Mouse (Mus musculus) thymus, postnatal 10 days (tissue): ENCODE results near the gene Slc16a14.
A peak's percentile ranks its signal among the peaks of the same experiment; 100 is the strongest.

Experiments
- DNase-seq, 2 experiments: peaks; one replicate each; pipeline ENCODE4 v3.0.0; 2021; ENCODE audit warnings: low spot score in 2 of 2

Gene Slc16a14

DNA sequence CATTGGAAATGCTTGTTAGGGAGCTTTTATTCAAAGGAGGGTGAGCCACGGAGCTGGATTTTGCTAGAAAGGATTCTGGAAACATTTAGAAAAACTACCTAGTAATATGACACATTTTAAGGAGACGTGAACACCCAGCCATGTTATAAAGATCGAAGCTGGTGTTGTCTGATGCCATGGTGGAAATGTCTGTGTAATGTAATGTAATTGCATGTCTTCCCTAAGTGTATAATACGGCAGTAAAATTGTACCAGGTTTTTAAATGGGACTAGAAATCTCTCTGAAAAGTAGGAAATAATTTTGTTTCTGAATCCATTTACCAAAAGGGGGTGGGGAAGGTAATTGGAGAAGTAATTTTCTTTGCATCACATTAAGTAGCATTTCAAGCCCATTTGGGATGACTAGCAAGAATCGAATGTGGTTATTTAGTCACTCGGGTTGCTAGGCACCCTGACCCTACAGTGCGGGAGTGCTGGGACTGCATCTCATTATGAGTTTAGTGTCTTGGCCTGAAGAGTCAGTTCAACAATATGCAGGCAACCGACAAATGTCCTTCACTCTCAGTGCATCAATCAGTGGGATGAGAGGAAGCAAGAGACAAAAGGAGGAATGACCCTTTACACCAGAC, 24.6 kb downstream of the Slc16a14 start:
- DNase-seq, result no peak

DNA sequence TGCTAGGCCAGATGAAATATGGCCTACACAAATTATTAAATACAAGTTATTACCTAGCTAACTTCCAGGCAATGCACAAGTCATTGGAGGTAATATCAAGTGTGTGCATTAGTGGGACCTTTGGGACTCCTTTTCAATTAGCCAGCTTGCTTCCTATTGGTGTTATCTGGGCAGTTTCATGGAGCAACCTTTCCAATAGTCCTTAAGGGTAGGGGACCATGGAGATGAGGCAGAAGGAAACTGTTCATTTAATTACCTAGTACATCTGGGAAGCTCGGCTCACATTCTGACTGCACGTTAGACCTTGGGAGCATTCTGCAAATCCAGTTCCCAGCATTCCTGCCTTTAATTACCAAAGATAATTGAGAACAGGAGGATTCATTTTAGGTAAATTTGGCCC, 30.5 kb downstream of the Slc16a14 start:
- no peak for DNase-seq

DNA sequence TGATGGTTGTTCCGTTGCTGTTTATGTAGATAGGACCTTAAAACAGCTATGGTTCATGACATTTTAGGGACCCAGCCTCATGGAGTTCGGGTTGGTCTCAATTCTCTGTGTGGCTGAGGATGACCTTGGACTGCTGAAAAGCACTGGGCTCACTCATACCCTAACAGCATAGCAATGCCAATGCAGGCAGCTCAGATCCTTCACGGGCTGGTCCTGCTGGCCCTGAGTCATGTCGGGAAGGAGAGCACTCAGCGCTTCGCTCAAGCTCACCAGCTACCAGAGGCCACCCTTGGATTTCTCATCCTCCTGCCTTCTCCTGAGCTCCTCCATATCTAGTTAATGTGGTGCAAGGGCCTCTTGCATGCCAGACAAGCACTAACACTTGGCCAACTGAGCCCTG, 35.8 kb downstream of the Slc16a14 start:
- DNase-seq, result no peak

DNA sequence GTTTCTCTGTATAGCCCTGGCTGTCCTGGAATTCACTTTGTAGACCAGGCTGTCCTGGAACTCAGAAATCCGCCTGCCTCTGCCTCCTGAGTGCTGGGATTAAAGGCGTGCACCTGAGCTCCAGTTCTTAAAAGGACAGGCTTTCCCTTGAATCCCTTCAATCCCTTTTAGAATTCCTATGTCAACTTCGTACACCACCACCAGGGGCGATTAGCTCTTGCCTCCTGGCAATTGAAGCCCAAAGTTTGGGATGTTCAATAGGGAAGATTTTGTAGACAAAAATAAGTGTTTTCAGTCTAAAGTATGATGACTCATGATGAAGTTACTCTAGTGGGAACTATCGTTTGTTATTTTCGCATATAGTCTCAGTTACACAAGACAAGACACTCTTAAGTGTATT, 37.6 kb downstream of the Slc16a14 start:
- no peak for DNase-seq

DNA sequence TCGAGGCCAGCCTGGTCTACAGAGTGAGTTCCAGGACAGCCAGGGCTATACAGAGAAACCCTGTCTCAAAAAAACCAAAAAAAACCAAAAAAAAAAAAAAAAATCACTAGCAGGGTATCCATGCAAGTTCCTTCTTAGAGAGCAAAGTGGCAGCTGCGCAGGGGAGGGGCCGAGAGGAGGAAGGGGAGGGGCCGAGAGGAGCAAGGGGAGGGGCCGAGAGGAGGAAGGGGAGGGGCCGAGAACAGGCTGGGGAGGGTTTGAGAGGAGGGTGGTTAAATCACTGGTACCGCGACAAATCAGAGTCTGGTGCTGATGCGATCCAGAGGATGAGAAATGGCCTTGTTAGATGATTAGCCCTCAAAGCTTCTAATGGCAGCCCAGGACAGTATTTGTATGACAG, 43.2 kb downstream of the Slc16a14 start:
- DNase-seq, result no peak

DNA sequence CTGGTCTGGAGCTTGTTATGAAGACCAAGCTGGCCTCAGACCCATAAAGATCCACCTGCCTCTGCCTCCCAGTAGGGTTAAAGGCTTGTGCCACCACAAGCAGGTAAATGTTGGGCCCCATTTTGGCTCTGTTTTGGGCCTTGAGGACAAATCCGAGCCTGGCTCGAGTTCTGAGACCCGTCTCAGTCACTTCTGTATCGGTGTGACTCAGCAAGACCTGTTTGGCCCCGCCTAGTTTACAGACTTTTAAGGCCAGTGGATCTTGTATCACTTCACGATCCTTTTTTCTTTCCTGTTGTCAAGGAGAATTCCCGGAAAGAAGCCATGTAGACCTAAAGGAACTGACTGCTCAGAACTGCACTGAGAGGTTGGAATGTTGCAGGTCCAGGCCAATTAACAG, 44.4 kb downstream of the Slc16a14 start:
- DNase-seq, result no peak

DNA sequence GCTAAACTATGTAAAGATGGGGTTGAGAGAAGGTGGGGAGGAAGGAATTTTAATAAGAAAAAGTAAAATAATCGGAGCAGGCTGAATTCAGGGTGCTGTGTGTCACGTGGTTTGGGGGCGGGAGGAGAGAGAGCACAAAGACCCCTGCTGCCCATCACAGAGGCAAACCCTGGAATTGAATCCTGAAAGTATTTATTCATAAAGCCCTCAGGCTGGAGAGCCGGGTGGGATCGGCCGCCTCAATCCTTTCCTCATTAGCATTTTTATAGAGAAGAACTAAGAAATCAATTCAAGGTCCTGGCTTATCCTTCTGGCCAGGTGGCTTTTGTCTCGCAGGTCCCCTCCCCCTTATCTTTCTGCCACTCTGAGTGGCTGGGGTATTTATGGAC, 44.9 kb downstream of the Slc16a14 start:
- no peak for DNase-seq

DNA sequence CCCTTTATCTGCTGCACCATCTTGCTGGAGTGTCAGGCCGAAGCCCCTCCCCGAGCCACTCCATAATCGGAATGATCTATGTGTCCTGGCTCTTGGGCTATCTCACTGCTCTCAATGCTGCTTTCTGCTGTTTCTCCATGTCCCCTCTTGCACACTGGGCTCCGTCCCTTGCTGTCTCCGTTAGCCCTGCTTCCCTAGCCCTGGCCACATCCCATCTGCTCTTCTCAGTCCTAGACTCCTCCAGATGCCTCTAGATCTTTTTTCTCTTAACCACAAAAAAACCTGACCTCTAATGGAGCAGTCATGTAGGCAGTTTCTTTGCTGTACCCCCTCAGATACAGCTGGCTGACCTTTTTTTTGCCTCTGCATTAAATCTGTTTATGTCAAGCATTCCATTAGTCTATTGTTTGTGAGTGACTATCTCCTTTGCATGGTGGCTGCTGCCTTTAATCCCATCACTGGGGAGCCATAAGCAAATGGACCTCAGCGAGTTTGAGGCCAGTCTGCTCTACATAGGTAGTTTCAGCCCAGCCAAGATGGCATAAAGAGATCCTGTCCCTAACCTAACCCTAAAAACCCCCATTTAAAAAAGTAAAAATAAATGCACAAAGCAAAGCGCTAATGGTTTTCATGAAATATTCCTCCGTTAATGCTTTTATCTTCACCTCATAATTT, 45.5 kb downstream of the Slc16a14 start:
- DNase-seq, result no peak

DNA sequence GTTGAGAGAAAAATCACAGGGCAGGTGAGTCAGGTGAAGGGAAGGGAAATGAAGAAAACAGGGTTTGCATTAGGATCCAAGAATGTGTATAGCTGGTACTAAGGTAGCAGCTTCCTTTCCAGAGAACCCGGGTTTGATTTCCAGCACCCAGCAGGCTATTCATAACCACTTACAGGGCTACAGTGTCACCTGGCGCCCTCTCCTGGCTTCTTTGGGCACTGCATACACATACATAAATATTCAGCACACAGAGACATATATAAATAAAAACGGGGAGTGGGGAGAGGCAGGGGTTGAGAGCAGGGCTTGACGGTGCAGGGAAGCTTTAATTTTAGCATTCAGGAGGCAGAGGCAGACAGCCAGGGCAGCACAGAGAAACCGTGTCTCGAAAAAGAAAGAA, 49.0 kb downstream of the Slc16a14 start:
- DNase-seq, result no peak

DNA sequence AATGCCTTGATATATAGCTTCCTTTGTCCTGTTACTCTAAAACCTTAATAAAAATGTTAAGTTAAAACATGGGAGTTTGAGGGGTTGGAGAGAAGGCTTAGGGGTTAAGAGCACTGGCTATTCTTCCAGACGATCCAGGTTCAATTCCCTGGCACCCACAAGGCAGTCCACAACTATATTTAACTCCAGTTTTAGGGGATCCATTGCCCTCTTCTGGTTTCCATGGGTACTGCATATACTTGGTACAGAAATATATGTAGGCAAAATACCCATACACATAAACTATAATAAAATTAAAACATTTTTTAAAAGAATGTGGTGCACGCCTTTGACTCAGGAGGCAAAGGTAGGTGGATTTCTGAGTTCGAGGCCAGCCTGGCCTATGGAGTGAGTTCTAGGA, 49.8 kb downstream of the Slc16a14 start:
- peak in 1 of 2 experiments; percentile 13 for DNase-seq

DNA sequence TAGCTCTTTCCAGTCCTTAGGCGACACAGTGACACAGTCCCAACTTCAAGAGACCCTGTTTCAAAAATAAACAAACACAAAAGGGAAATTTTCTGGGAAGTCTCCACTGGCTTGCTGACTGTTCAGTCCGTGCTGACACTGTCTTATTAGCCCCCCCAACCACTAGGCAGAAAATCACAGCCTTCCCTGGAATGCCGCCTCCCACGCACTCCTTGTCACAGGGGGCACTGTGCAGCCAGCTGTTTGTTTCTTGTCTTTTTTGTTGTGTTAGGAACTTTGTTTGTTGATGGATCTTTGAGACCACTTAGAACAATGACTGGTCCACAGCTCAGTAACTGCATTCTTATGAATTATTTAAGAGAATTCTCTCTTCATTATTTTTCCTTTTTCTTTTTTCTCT, 51.0 kb downstream of the Slc16a14 start:
- DNase-seq, result no peak

DNA sequence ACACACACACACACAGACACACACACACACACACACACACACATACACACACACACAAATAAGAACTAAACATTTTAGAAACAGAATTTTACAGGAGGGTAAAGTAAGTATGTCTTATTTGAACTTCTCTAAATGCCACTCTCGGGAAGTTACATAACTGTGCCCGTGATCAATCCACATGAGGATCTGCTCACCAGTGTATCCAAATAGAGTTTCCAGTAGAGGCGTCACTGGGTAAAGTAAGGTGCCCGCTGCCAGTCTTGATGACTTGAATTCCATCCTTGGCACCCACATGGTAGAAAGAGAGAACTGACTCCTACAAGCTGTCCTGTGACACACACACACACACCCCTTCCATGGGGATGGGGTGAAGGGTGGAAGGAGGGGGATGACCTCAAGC, 52.0 kb downstream of the Slc16a14 start:
- DNase-seq, result no peak

DNA sequence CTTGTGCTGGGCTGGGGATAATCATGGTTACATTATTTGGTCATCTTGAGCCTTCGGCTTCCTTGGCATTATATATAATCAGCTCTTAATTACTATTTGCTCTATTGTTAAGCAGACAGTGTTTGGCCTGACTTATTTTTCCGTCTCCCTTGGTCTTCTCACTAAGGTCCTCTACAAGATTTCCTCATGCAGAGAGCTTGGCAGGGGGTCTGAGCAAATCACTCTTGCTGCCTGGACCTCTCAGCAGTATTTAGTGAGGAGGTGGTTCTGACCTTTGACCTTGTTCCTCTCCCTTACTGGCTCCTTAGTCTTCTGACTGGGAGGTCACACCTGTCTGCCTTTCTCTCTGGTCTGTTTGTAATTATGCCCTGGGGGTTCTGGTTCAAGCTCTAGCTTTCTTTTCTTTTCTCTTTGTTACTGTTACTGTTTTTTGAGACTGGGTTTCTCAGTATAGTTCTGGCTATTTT, 52.8 kb downstream of the Slc16a14 start:
- DNase-seq, result no peak

DNA sequence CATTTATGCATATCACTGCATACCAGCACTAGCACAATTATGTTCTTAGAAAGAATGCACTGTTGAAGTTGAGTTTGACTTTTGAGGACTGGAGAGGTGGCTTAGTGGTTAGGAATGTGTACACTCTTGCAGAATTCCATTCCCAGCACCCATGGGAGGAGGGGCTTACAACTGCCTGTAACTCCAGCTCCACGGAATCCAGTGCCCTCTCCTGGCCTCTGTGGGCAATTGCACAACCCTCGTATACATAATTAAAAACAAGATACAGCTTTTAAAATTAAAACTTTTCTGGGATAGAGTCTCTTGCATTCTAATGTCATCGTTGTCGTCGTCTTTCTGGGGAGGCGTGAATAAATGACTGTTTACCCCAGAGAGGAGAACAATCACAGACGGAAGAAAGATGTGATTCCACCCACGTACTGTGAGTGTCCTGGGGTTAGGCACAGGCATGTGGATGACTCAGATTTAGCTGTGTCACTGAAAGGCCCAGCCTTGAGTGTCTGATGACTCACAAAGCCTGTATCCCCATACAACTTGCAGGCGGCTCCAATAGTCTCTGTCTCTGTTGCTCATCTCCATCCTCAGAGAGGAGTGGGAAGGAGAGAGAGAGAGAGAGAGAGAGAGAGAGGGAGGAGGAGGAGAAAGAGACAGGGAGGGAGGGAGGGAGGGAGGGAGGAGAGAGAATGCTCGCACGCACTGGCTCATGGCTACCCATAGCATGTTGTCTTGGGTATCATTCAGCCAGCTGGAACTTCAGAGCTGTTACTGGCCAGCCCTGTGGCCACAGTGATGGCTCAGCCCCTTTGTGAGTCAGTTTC, 53.5 kb downstream of the Slc16a14 start:
- DNase-seq, result no peak

DNA sequence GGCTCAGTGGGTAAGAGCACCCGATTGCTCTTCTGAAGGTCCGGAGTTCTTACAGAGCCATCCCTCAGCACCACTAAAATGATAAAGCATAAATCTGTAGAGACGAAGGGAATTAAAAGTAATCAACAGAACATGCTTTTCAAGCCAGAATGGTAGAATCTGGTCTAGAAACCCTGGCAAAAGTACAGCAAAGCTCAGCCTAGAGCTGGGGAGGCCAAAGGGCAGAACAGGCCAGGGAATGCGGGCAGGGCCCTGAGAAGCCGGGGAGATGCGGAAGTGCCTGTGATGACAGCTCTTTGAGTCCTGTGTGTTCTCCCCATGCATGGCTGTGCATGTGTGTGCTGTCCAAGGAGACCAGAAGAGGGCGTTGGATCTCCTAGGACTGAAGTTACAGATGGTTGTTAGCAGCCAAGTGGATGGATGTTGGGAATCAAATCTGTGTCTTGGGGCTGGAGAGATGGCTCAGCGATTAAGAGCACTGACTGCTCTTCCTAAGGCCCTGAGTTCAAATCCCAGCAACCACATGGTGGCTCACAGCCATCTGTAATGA, 55.3 kb downstream of the Slc16a14 start:
- DNase-seq, result no peak

DNA sequence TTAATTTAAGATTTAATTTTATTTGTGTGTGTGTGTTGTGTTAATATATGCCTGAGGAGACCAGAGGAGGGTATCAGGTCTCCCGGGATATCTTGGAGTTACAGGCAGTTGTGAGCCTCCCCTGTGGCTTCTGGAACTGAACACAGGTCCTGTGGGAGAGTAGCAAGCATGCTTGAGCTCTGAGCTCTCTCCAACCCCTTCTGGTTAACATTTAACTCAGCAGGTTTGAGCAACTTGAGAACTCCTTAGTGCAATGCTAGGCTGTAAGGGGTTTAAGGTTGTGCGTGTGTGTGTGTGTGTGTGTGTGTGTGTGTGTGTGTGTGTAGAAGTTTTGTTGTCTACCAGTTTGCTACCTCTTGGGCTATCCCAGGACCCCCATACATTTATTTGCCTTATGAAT, 57.3 kb downstream of the Slc16a14 start:
- DNase-seq, result no peak

DNA sequence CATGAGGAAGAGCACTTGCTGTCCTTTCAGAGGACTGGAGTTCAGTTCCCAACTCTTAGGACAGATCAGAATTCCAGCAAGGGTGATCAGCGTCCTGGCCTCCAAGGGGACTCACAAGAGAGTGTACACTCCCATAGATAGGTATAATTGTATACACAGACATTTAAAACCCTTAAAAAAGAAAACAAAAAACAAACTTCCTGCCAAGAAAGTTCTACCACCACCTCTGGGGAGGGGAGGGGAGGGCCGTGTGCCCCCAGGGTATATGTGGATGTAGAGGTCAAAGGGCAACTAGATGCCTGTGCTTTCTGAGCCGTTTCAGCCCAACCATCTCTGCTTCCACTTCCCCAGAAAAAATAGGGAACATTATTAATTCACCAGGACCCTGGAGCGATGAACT, 62.0 kb downstream of the Slc16a14 start:
- DNase-seq, result no peak

DNA sequence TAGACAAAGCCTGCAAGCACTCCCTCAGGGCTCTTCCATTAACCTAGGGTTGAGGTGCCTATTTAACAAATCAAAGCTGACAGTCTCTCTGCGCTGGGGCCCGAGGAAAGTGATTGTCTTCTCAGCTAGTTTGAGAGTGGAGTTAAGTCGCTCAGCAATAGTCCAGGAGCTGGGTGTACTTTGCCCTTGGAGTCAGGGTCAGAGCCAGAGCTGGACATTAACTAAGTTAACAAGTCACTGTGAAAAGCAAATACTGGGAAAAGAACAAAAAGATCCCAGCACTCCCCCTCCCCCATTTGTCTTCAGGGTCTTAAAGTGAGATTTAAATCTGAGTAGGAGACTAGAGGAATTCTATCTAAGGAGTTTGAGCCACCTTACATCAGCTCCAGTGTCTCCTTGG, 62.8 kb downstream of the Slc16a14 start:
- DNase-seq, result no peak

DNA sequence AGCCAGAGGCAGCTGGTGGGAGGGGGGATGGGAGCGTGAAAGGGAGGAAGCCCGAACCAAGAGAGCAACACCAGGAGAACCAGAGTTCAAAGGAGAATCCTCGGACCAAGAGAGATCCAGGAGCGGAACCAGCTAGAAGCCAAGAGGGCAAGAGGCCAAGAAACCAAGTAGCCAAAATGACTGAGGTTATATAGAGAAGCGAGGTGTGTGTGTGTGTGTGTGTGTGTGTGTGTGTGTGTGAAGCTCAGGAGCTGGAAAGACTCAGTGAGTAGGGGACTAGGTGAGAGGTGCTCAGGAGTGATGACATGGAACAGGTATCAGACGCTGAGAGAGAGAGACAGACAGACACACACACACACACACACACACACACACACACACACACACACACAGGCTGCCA, 63.8 kb downstream of the Slc16a14 start:
- DNase-seq, result no peak

DNA sequence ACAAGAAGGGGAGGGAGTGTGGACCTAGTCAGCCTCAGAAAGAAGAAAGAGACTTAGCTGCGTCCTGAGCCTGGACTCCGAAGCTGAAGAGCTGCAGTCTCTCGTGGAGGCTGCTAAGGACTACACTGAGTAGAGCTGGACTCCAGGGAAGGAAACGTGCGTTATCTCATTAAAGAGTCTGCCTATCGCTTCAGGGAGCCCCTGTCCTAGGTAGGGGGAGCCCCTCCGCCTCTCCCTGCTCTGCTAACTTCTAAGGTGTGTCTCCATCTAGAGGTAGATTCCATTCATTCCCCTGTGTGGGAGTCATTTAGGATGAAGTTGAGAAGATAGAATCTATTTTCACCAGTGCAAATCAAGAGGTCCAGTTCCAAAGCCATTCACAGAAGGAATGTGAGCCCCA, 65.4 kb downstream of the Slc16a14 start:
- DNase-seq, result no peak

DNA sequence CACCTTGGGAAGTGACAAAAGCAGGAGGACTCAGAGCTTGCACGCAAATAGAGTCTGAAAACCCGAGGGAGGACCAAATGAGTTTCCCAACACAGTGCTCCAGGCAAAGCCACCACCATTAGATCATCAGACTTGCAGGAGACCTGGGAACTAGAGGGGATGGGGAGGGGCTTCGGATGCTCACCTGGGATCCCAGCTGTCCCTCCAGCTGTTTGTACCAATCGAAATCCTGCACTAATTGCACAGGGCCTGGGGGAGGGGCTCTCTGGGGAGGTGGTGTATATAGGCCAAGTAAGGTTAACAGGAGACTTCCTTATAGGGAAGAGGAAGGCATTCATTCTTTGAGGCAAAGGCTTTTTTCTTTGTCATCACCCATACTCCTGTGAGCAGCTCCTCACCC, 66.1 kb downstream of the Slc16a14 start:
- DNase-seq, result no peak

DNA sequence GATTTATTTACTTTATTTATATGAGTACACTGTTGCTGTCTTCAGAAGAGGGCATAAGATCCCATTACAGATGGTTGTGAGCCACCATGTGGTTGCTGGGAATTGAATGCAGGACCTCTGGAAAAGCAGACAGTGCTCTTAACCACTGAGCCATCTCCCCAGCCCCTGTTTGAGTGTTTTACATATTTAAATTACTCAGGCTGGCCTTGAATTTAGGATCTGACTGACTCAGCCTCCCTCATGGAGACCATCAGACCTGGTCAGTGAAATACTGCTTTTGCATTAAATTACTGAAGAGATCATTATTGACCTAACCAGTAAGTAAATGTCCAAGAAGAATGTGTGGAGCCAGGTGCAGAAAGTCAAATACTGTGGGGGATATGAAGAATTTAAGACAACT, 66.6 kb downstream of the Slc16a14 start:
- DNase-seq, result no peak
